ENCODE assay signal across 10 mouse cellular contexts in genomic region chr3:107579466-107579865, GRCm38 (mm10). TPM values are rescaled to one million over a fixed set of nuclear protein-coding genes. Genes with fewer than 3 reads are reported as not detected.
DNase-seq lines count a peak whose midpoint lies in the region; ATAC-seq and TF ChIP-seq lines count a peak whose summit lies in the region.
"Had no signal": no experiment of that assay in that cellular context is flagged by ENCODE, and none has a peak within 500 bp of the region (broad histone marks: within the 10 kb centered on the region; RNA-seq: fewer than 3 reads in every experiment).

No protein-coding gene starts in this region.

- H3K4me2 ChIP-seq in intestine, postnatal 0 days (replicated peaks; ENCODE audit: low read depth) = no peak overlapping the region
- no peak overlapping the region for H3K4me2 ChIP-seq in intestine, embryonic 16.5 days (ENCODE audit: low read depth, low read length)
- no peak overlapping the region for H3K4me2 ChIP-seq in forebrain, embryonic 13.5 days
- H3K4me2 ChIP-seq: embryonic facial prominence, embryonic 15.5 days; liver, embryonic 15.5 days had no signal

- no peak overlapping the region for H3K27ac ChIP-seq in intestine, postnatal 0 days (ENCODE audit: low read depth, low read length)
- H3K27ac ChIP-seq in intestine, embryonic 16.5 days (ENCODE audit: low read length) = no peak overlapping the region
- no peak overlapping the region for H3K27ac ChIP-seq in forebrain, embryonic 13.5 days
- no peak overlapping the region for H3K27ac ChIP-seq in layer of hippocampus, adult 2 months
- no peak overlapping the region for H3K27ac ChIP-seq in testis, adult 2 months (ENCODE audit: control insufficient read depth, insufficient read depth, low read depth, low read length)
- H3K27ac ChIP-seq: embryonic facial prominence, embryonic 15.5 days; liver, embryonic 15.5 days had no signal

- no peak overlapping the region for H3K9ac ChIP-seq in intestine, postnatal 0 days (ENCODE audit: low read depth, low read length)
- no peak overlapping the region for H3K9ac ChIP-seq in intestine, embryonic 16.5 days (ENCODE audit: low read depth, low read length)
- H3K9ac ChIP-seq in forebrain, embryonic 13.5 days = no peak overlapping the region
- H3K9ac ChIP-seq: embryonic facial prominence, embryonic 15.5 days; liver, embryonic 15.5 days had no signal

- H3K27me3 ChIP-seq in intestine, postnatal 0 days (replicated peaks; ENCODE audit: control insufficient read depth, insufficient read depth, low read length) = peaks cover 58% of the 10 kb centered on the region
- H3K27me3 ChIP-seq in intestine, embryonic 16.5 days (replicated peaks; ENCODE audit: control insufficient read depth, insufficient read depth, low read length) = peaks cover 49% of the 10 kb centered on the region
- peaks cover 70% of the 10 kb centered on the region for H3K27me3 ChIP-seq in forebrain, embryonic 13.5 days
- no peaks in the 10 kb centered on the region for H3K27me3 ChIP-seq in testis, adult 2 months (ENCODE audit: control insufficient read depth, insufficient read depth, low read length)

- H3K4me1 ChIP-seq in intestine, postnatal 0 days (replicated peaks; ENCODE audit: control insufficient read depth, insufficient read depth, low read length) = peaks cover 4% of the 10 kb centered on the region; the same call in 1 of the 2 replicates
- peaks cover 9% of the 10 kb centered on the region; the same call in 1 of the 2 replicates for H3K4me1 ChIP-seq in intestine, embryonic 16.5 days (ENCODE audit: control insufficient read depth, insufficient read depth, low read length)
- peaks cover 10% of the 10 kb centered on the region for H3K4me1 ChIP-seq in forebrain, embryonic 13.5 days
- H3K4me1 ChIP-seq in testis, adult 2 months (ENCODE audit: control insufficient read depth, insufficient read depth, low read length) = peaks cover 5% of the 10 kb centered on the region; the same call in 1 of the 2 replicates

- ATAC-seq in intestine, postnatal 0 days = no peak
- no peak for ATAC-seq in intestine, embryonic 16.5 days
- ATAC-seq in forebrain, embryonic 13.5 days = peak; percentile 33; the same call in 1 of the 2 replicates

- H3K9me3 ChIP-seq in intestine, postnatal 0 days (ENCODE audit: control insufficient read depth) = no peaks in the 10 kb centered on the region
- no peaks in the 10 kb centered on the region for H3K9me3 ChIP-seq in intestine, embryonic 16.5 days (ENCODE audit: control insufficient read depth, low read length)
- no peaks in the 10 kb centered on the region for H3K9me3 ChIP-seq in forebrain, embryonic 13.5 days (replicated peaks)
- H3K9me3 ChIP-seq: embryonic facial prominence, embryonic 15.5 days; liver, embryonic 15.5 days had no signal

- no peak overlapping the region for H3K4me3 ChIP-seq in intestine, postnatal 0 days (ENCODE audit: low read depth, low read length)
- H3K4me3 ChIP-seq in intestine, embryonic 16.5 days (ENCODE audit: low read length) = no peak overlapping the region
- no peak overlapping the region for H3K4me3 ChIP-seq in forebrain, embryonic 13.5 days
- H3K4me3 ChIP-seq in layer of hippocampus, adult 2 months = no peak overlapping the region
- no peak overlapping the region for H3K4me3 ChIP-seq in testis, adult 2 months (ENCODE audit: control insufficient read depth, low read depth, low read length)
- H3K4me3 ChIP-seq: embryonic facial prominence, embryonic 15.5 days; liver, embryonic 15.5 days had no signal

- 10% methylated on average over 4 of the region's 4 CpGs for WGBS in intestine, postnatal 0 days
- 6% methylated on average over 4 of the region's 4 CpGs for WGBS in intestine, embryonic 16.5 days
- 4% methylated on average over 4 of the region's 4 CpGs for WGBS in forebrain, embryonic 13.5 days

- no peaks in the 10 kb centered on the region for H3K36me3 ChIP-seq in intestine, postnatal 0 days (ENCODE audit: control insufficient read depth, insufficient read depth)
- H3K36me3 ChIP-seq in intestine, embryonic 16.5 days (ENCODE audit: control insufficient read depth, insufficient read depth, low read length) = no peaks in the 10 kb centered on the region
- H3K36me3 ChIP-seq in forebrain, embryonic 13.5 days (ENCODE audit: poor library complexity, severe bottlenecking) = no peaks in the 10 kb centered on the region
- no peaks in the 10 kb centered on the region for H3K36me3 ChIP-seq in testis, adult 2 months (ENCODE audit: control insufficient read depth, insufficient read depth, low read length)
- H3K36me3 ChIP-seq: embryonic facial prominence, embryonic 15.5 days; liver, embryonic 15.5 days had no signal

- TF ChIP-seq POLR2A in testis, adult 2 months (IDR thresholded peaks at IDR 0.05; ENCODE audit: control insufficient read depth, low read depth, low read length) = no peak

- TF ChIP-seq CTCF in intestine, postnatal 0 days (IDR thresholded peaks at IDR 0.05; ENCODE audit: low read depth) = peak; percentile 82
- TF ChIP-seq CTCF in layer of hippocampus, adult 2 months (conservative IDR thresholded peaks at IDR 0.05) = peak; percentile 93
- peak; percentile 21; the same call in 1 of the 2 replicates for TF ChIP-seq CTCF in testis, adult 2 months (IDR thresholded peaks at IDR 0.05; ENCODE audit: control insufficient read depth, insufficient read depth, insufficient replicate concordance, low read depth, low read length)

- peak; percentile 57 for DNase-seq in ES-CJ7 (ENCODE audit: low read depth, low spot score)
- peak; percentile 86 for DNase-seq in brain, adult 2 months (ENCODE audit: low read depth, low spot score)
- peak; percentile 54 to 85 for DNase-seq in layer of hippocampus, adult 2 months (ENCODE audit: low spot score in 2 of 2)
- peak; percentile 18 to 63 for DNase-seq in lung, postnatal 4 days

RNA-seq across cellular contexts. Expression of gene Alx3, which starts 15.4 kb away (rescaled TPM):
- polyA plus RNA-seq in intestine, postnatal 0 days (2015; fragmentation: Nextera tagmentation; extraction: Ambion mirVana) = not detected in 2 replicates
- polyA plus RNA-seq in intestine, embryonic 16.5 days (2015; fragmentation: Nextera tagmentation; extraction: Ambion mirVana) = not detected in 2 replicates
- polyA plus RNA-seq in forebrain, embryonic 13.5 days (2015; fragmentation: Nextera tagmentation; extraction: Ambion mirVana) = 2.3 and 2.9 TPM in 2 replicates
- under 1 TPM; 0.56 to 0.84 TPM for total RNA-seq in layer of hippocampus, adult 2 months (2021)
- 0.05 and 0.18 TPM in 2 replicates for polyA plus RNA-seq in testis, adult 2 months (2012; rRNA removed)

RNA-seq across cellular contexts. Expression of gene Ubl4b, which starts 24.6 kb away (rescaled TPM):
- not detected in 2 replicates for polyA plus RNA-seq in intestine, postnatal 0 days (2015; fragmentation: Nextera tagmentation; extraction: Ambion mirVana)
- polyA plus RNA-seq in intestine, embryonic 16.5 days (2015; fragmentation: Nextera tagmentation; extraction: Ambion mirVana) = not detected in 2 replicates
- polyA plus RNA-seq in forebrain, embryonic 13.5 days (2015; fragmentation: Nextera tagmentation; extraction: Ambion mirVana) = not detected in 2 replicates
- not detected for total RNA-seq in layer of hippocampus, adult 2 months (2021)
- 249 and 255 TPM in 2 replicates for polyA plus RNA-seq in testis, adult 2 months (2012; rRNA removed)
- polyA plus RNA-seq: embryonic facial prominence, embryonic 15.5 days; liver, embryonic 15.5 days had no signal

RNA-seq across cellular contexts. Expression of gene Gm10961, which starts 51.7 kb away (rescaled TPM):
- not detected in 2 replicates for polyA plus RNA-seq in intestine, postnatal 0 days (2015; fragmentation: Nextera tagmentation; extraction: Ambion mirVana)
- polyA plus RNA-seq in intestine, embryonic 16.5 days (2015; fragmentation: Nextera tagmentation; extraction: Ambion mirVana) = not detected in 2 replicates
- polyA plus RNA-seq in forebrain, embryonic 13.5 days (2015; fragmentation: Nextera tagmentation; extraction: Ambion mirVana) = not detected in 2 replicates
- total RNA-seq in layer of hippocampus, adult 2 months (2021) = not detected
- polyA plus RNA-seq in testis, adult 2 months (2012; rRNA removed) = not detected in 2 replicates
- polyA plus RNA-seq: embryonic facial prominence, embryonic 15.5 days; liver, embryonic 15.5 days had no signal

RNA-seq across cellular contexts. Expression of gene Strip1, which starts 52.0 kb away (rescaled TPM):
- 17.8 and 18.0 TPM in 2 replicates for polyA plus RNA-seq in intestine, postnatal 0 days (2015; fragmentation: Nextera tagmentation; extraction: Ambion mirVana)
- polyA plus RNA-seq in intestine, embryonic 16.5 days (2015; fragmentation: Nextera tagmentation; extraction: Ambion mirVana) = 29.3 and 31.7 TPM in 2 replicates
- polyA plus RNA-seq in forebrain, embryonic 13.5 days (2015; fragmentation: Nextera tagmentation; extraction: Ambion mirVana) = 110 and 122 TPM in 2 replicates
- total RNA-seq in layer of hippocampus, adult 2 months (2021) = 10 to 100 TPM; 74.5 to 79.2 TPM
- 19.2 and 21.2 TPM in 2 replicates for polyA plus RNA-seq in testis, adult 2 months (2012; rRNA removed)

Comparison
In these comparisons a context has a peak if more than half of its experiments do, and no peak if none do; other contexts are left out.
1. CTCF ChIP-seq: peak in every context shown above with its lines; median percentile 93 in layer of hippocampus, adult 2 months; 82 in intestine, postnatal 0 days; 21 in testis, adult 2 months.
2. RNA of gene Ubl4b, which starts 24.6 kb away (polyA plus RNA-seq): 249 to 255 TPM in testis, adult 2 months; not detected in intestine, postnatal 0 days, not detected in intestine, embryonic 16.5 days and not detected in forebrain, embryonic 13.5 days; every median in the first group is over 100 times any median in the second.
3. Peak in every context shown above with its lines, with median percentiles within 50 percentile points of each other: DNase-seq.